Mouse (Mus musculus) liver, embryonic 16.5 days (tissue): ENCODE measurements around the gene Kdm8. TPM values are rescaled to one million over a fixed set of nuclear protein-coding genes. Genes with fewer than 3 reads are reported as not detected.

ENCODE experiments used
- ATAC-seq: fragments of 200-750 bp; cut with Nextera tagmentation; 2 replicates; pipeline ENCODE4 v1.8.0; 2017; ENCODE audit warnings: low read depth, mild to moderate bottlenecking, moderate number of reproducible peaks, moderate library complexity
- H3K27ac ChIP-seq: fragments of 300-500 bp; sonication (generic); 2 replicates; pipeline ENCODE4 v1.5.1; 2014; ENCODE audit warnings: mild to moderate bottlenecking, low read length
- H3K27me3 ChIP-seq: fragments of 300-500 bp; sonication (generic); 2 replicates; pipeline ENCODE4 v1.6.1; 2014; ENCODE audit warnings: low read depth, low read length, mixed read lengths; ENCODE audit not compliant: control insufficient read depth, insufficient read depth
- H3K36me3 ChIP-seq: fragments of 300-500 bp; sonication (generic); 2 replicates; pipeline ENCODE4 v1.6.1; 2014; ENCODE audit warnings: mild to moderate bottlenecking; ENCODE audit not compliant: control insufficient read depth, insufficient read depth
- H3K4me1 ChIP-seq: fragments of 300-500 bp; sonication (generic); 2 replicates; pipeline ENCODE4 v1.6.1; 2014; ENCODE audit warnings: low read depth, low read length, mixed read lengths; ENCODE audit not compliant: control insufficient read depth
- H3K4me2 ChIP-seq: fragments of 300-500 bp; sonication (generic); 2 replicates; pipeline ENCODE4 v1.6.1; 2014; ENCODE audit warnings: low read depth, low read length, mixed read lengths
- H3K4me3 ChIP-seq: fragments of 300-500 bp; sonication (generic); 2 replicates; pipeline ENCODE4 v1.5.1; 2014; ENCODE audit warnings: low read depth, mild to moderate bottlenecking, low read length
- H3K9ac ChIP-seq: fragments of 300-500 bp; sonication (generic); 2 replicates; pipeline ENCODE4 v1.6.1; 2014; ENCODE audit warnings: low read depth, low read length
- H3K9me3 ChIP-seq: fragments of 300-500 bp; sonication (generic); replicated peaks from 2 replicates; pipeline ENCODE4 v1.6.1; 2016; ENCODE audit warnings: low read length; ENCODE audit not compliant: control insufficient read depth
- WGBS: fragments of 180-500 bp; shearing (Covaris S2); extraction: QIAGEN DNeasy Blood & Tissue Kit; methylation state at CpG from one replicate; pipeline ENCODE4 v1.1.7; 2014; ENCODE audit not compliant: insufficient replicate concordance; 5-methylcytosine and 5-hydroxymethylcytosine counted together
- polyA plus RNA-seq: library from polyadenylated mRNA; unstranded; fragments of >200 nt; fragmentation: Nextera tagmentation; extraction: Ambion mirVana; gene quantifications from 2 replicates; pipeline ENCODE4 v1.2.1, GENCODE M21; 2015

Gene Kdm8
- polyA plus RNA-seq, 1 experiment from 2014 or later = 5.6 TPM

DNA sequence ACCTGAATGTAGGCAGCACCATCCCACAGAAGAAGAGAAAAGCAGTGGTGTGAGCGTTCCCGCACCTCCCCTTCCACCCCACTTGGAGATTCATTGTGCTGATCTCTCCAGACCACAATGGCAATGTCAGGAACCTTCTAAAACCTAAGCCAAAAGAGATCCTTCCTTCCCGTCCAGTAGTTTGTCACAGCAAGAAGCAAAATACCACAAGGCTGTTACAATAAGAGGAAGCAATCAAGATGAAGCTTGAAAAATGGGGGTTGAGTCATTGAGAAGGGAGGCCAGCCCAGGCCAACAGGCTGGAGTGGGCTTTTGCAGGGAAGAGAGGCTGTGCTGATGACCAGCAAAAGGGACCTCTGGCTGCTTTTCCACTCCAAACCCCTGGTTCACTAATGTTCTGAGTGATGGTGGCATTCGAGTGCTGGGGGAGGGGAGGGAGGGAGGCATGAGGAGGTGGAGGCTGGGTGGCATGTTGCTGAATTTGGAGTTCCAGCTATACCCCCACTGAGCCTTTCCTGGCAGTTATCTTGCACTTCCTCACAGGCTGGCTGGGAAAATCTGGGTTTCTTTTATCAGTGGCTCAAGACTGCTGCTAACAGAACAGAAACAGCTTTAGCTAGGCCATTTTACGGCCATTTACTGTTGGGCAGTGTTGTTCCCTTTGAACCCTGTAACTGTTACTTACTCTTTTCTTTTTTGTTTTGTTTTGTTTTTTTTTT lies 59.1 kb downstream of the Kdm8 start:
- H3K4me3 ChIP-seq = no peak overlapping the region
- no peak overlapping the region for H3K9ac ChIP-seq
- H3K9me3 ChIP-seq = no peaks in the 10 kb centered on the region
- peak; percentile 20; the same call in 1 of the 2 replicates for ATAC-seq
- no peaks in the 10 kb centered on the region for H3K27me3 ChIP-seq
- H3K4me2 ChIP-seq = no peak overlapping the region
- no peaks in the 10 kb centered on the region for H3K36me3 ChIP-seq
- H3K27ac ChIP-seq = 0 out of 2 replicates have a peak overlapping the region, but pooled peaks have one; percentile 10
- WGBS = 25% methylated on average over 5 of the region's 5 CpGs
- peaks cover 8% of the 10 kb centered on the region for H3K4me1 ChIP-seq

DNA sequence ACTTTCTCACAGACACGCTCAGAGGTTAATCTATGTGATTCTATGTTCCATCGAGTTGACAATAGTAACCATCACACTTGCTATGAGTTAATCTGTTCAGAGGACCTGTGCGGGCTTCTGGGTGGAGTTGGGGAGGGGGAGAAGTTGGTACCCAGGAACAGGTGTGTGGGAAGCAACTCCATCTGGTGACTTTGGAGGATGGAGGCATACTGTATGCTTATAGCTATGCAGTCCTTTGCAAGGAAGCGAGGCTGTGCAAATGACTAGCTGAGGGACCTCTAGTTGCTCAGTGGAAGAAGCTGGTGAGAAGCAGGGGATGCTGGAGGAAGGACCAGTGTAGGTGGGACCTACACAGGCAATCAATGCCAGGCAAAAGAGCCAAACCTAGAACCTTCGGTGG lies 60.1 kb downstream of the Kdm8 start:
- WGBS = 73% methylated on average over 5 of the region's 5 CpGs
- no peaks in the 10 kb centered on the region for H3K27me3 ChIP-seq
- no peaks in the 10 kb centered on the region for H3K36me3 ChIP-seq
- H3K27ac ChIP-seq = no peak overlapping the region
- no peaks in the 10 kb centered on the region for H3K9me3 ChIP-seq
- no peak overlapping the region for H3K9ac ChIP-seq
- no peak overlapping the region for H3K4me3 ChIP-seq
- H3K4me2 ChIP-seq = no peak overlapping the region
- ATAC-seq = no peak
- H3K4me1 ChIP-seq = peaks cover 6% of the 10 kb centered on the region

- no peak for ATAC-seq
Measured at GRCm38 (mm10) chr7:125505568-125505967, 61.1 kb downstream of the Kdm8 start.

DNA sequence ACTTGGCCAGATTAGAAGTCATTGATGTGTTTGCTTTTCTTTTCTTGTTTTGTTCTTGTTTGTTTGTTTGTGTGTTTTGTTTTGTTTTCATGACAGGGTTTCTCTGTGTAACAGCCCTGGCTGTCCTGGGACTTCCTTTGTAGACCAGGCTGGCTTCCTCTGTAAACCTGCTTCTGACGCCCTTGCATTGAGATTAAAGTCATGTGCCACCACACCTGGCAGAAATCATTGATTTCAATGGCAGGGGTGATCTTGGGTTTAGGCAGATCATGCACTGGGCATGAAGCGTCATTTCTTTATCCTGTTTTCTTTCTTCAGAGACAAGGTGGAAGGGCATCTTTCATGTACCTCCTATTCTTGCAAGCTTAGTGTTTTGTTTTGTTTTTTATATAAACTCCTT lies 62.8 kb downstream of the Kdm8 start:
- Histone ChIP-seq H3K27me3 (no peaks in the 10 kb centered on the region), H3K27ac (no peak overlapping the region), H3K9ac (no peak overlapping the region), H3K36me3 (no peaks in the 10 kb centered on the region), H3K4me2 (no peak overlapping the region), H3K4me3 (no peak overlapping the region), H3K4me1 (no peaks in the 10 kb centered on the region; the same call in 1 of the 2 replicates), H3K9me3 (no peaks in the 10 kb centered on the region)
- 67% methylated on average over 2 of the region's 2 CpGs for WGBS
- no peak for ATAC-seq

More at GRCm38 (mm10) chr7:125505568-125505967, 61.1 kb downstream of the Kdm8 start:
- Histone ChIP-seq H3K9ac (no peak overlapping the region), H3K27me3 (no peaks in the 10 kb centered on the region), H3K4me2 (no peak overlapping the region), H3K36me3 (no peaks in the 10 kb centered on the region), H3K4me1 (no peaks in the 10 kb centered on the region; the same call in none of the 2 replicates), H3K9me3 (no peaks in the 10 kb centered on the region), H3K4me3 (no peak overlapping the region), H3K27ac (no peak overlapping the region)
- 74% methylated on average over 10 of the region's 10 CpGs for WGBS

DNA sequence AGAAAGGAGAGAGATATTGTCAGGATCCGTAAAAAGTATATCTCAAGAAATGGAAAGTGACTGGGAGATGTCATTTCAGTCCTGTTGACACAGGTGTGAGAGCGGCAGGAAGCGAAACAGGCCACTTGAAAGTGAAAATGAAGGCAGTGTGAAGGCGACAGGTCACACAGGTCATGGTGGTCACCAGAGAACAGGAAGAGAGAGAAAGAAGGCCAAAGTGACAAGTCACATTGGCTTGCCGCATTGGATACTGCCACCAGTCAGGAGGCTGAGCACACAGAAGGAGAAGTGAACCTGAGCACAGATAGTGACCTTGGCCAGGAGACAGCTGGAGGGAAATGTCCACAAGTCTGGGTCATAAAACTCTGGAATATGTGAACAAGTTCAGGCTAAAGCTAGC lies 67.0 kb downstream of the Kdm8 start:
- Histone ChIP-seq H3K27ac (no peak overlapping the region), H3K4me1 (peaks cover 20% of the 10 kb centered on the region), H3K27me3 (no peaks in the 10 kb centered on the region), H3K4me2 (no peak overlapping the region), H3K4me3 (no peak overlapping the region), H3K36me3 (no peaks in the 10 kb centered on the region), H3K9me3 (no peaks in the 10 kb centered on the region), H3K9ac (no peak overlapping the region)
- no peak for ATAC-seq
- WGBS = 71% methylated on average over 5 of the region's 5 CpGs

- Histone ChIP-seq H3K27ac (no peak overlapping the region), H3K27me3 (no peaks in the 10 kb centered on the region), H3K4me1 (peaks cover 24% of the 10 kb centered on the region), H3K4me3 (no peak overlapping the region), H3K4me2 (no peak overlapping the region), H3K9me3 (no peaks in the 10 kb centered on the region), H3K36me3 (no peaks in the 10 kb centered on the region), H3K9ac (no peak overlapping the region)
- 30% methylated on average over 2 of the region's 2 CpGs for WGBS
- ATAC-seq = no peak
Measured at GRCm38 (mm10) chr7:125511852-125512251, 67.4 kb downstream of the Kdm8 start.

Other genes starting within 250 kb of the Kdm8 start
- gene Nsmce1, start 46.9 kb downstream of the Kdm8 start, polyA plus RNA-seq = 64.6 and 70.3 TPM in 2 replicates
- gene Il4ra, start 107.4 kb downstream of the Kdm8 start, polyA plus RNA-seq = 6.2 and 6.9 TPM in 2 replicates
- 0.68 and 1.0 TPM in 2 replicates for gene Il21r, start 158.8 kb downstream of the Kdm8 start, polyA plus RNA-seq